Mouse (Mus musculus): ENCODE measurements at regions not wholly inside any gene's neighbourhood (a gene's known extent, or its start where the extent isn't known, plus 50 kb on each side); places are given as distances from the start of the nearest gene placed in this dataset.

GRCm38 (mm10) chr1:144452141-144452540, 115.3 kb downstream of the Rgs21 start:
- no peaks in the 10 kb centered on the region for H3K9me3 ChIP-seq (ENCODE audit: control insufficient read depth, low read length)
- H3K36me3 ChIP-seq (ENCODE audit: control insufficient read depth, insufficient read depth, low read length): no peaks in the 10 kb centered on the region
- no peak overlapping the region for H3K9ac ChIP-seq (ENCODE audit: low read length)
- no peak overlapping the region for H3K27ac ChIP-seq (ENCODE audit: low read depth, low read length)
- no peaks in the 10 kb centered on the region for H3K27me3 ChIP-seq (ENCODE audit: control insufficient read depth, insufficient read depth, low read length)
- no peak overlapping the region for H3K4me3 ChIP-seq (ENCODE audit: low read depth, low read length)
- H3K4me1 ChIP-seq (ENCODE audit: control insufficient read depth, insufficient read depth, low read length): no peaks in the 10 kb centered on the region
- DNase-seq (ENCODE audit: low spot score): no peak
- no peak overlapping the region for H3K4me2 ChIP-seq (ENCODE audit: low read depth)
- no peak for ATAC-seq (ENCODE audit: insufficient read depth, low FRiP score, low TSS enrichment)
- WGBS: 80% methylated on average over 1 of the region's 1 CpGs

- Histone ChIP-seq H3K36me3 (ENCODE audit: control insufficient read depth, insufficient read depth, low read length) (no peaks in the 10 kb centered on the region), H3K27ac (ENCODE audit: low read depth, low read length) (no peak overlapping the region), H3K4me1 (ENCODE audit: control insufficient read depth, insufficient read depth, low read length) (no peaks in the 10 kb centered on the region), H3K9ac (ENCODE audit: low read length) (no peak overlapping the region), H3K4me2 (ENCODE audit: low read depth) (no peak overlapping the region), H3K27me3 (ENCODE audit: control insufficient read depth, insufficient read depth, low read length) (no peaks in the 10 kb centered on the region), H3K9me3 (ENCODE audit: control insufficient read depth, low read length) (no peaks in the 10 kb centered on the region), H3K4me3 (ENCODE audit: low read depth, low read length) (no peak overlapping the region)
- 80% methylated on average over 1 of the region's 1 CpGs for WGBS
- no peak for DNase-seq (ENCODE audit: low spot score)
- ATAC-seq (ENCODE audit: insufficient read depth, low FRiP score, low TSS enrichment): no peak
These were observed 115.7 kb downstream of the Rgs21 start for GRCm38 (mm10) chr1:144451731-144452130.

GRCm38 (mm10) chr1:144436617-144437016, 130.8 kb downstream of the Rgs21 start:
- Histone ChIP-seq H3K9me3 (ENCODE audit: control insufficient read depth, low read length) (no peaks in the 10 kb centered on the region), H3K27ac (ENCODE audit: low read depth, low read length) (no peak overlapping the region), H3K4me1 (ENCODE audit: control insufficient read depth, insufficient read depth, low read length) (no peaks in the 10 kb centered on the region), H3K36me3 (ENCODE audit: control insufficient read depth, insufficient read depth, low read length) (no peaks in the 10 kb centered on the region), H3K9ac (ENCODE audit: low read length) (no peak overlapping the region), H3K4me2 (ENCODE audit: low read depth) (no peak overlapping the region), H3K27me3 (ENCODE audit: control insufficient read depth, insufficient read depth, low read length) (no peaks in the 10 kb centered on the region), H3K4me3 (ENCODE audit: low read depth, low read length) (no peak overlapping the region)
- WGBS: 79% methylated on average over 2 of the region's 2 CpGs
- ATAC-seq (ENCODE audit: insufficient read depth, low FRiP score, low TSS enrichment): no peak
- no peak for DNase-seq (ENCODE audit: low spot score)

GRCm38 (mm10) chr1:144432816-144433215, 134.7 kb downstream of the Rgs21 start:
- no peaks in the 10 kb centered on the region for H3K4me1 ChIP-seq (ENCODE audit: control insufficient read depth, insufficient read depth, low read length)
- H3K27ac ChIP-seq (ENCODE audit: low read depth, low read length): no peak overlapping the region
- no peak overlapping the region for H3K4me3 ChIP-seq (ENCODE audit: low read depth, low read length)
- no peak for DNase-seq (ENCODE audit: low spot score)
- H3K9me3 ChIP-seq (ENCODE audit: control insufficient read depth, low read length): no peaks in the 10 kb centered on the region
- 80% methylated on average over 2 of the region's 2 CpGs for WGBS
- no peaks in the 10 kb centered on the region for H3K36me3 ChIP-seq (ENCODE audit: control insufficient read depth, insufficient read depth, low read length)
- H3K9ac ChIP-seq (ENCODE audit: low read length): no peak overlapping the region
- H3K4me2 ChIP-seq (ENCODE audit: low read depth): no peak overlapping the region
- no peaks in the 10 kb centered on the region for H3K27me3 ChIP-seq (ENCODE audit: control insufficient read depth, insufficient read depth, low read length)
- ATAC-seq (ENCODE audit: insufficient read depth, low FRiP score, low TSS enrichment): no peak

GRCm38 (mm10) chr1:144431535-144432276, 135.8 kb downstream of the Rgs21 start:
- no peak overlapping the region for H3K4me2 ChIP-seq (ENCODE audit: low read depth)
- no peak for DNase-seq (ENCODE audit: low spot score)

GRCm38 (mm10) chr1:144421374-144421773, 146.1 kb downstream of the Rgs21 start:
- no peaks in the 10 kb centered on the region for H3K4me1 ChIP-seq (ENCODE audit: control insufficient read depth, insufficient read depth, low read length)
- WGBS: 86% methylated on average over 2 of the region's 2 CpGs
- no peak for DNase-seq (ENCODE audit: low spot score)
- no peak for ATAC-seq (ENCODE audit: insufficient read depth, low FRiP score, low TSS enrichment)
- H3K27me3 ChIP-seq (ENCODE audit: control insufficient read depth, insufficient read depth, low read length): no peaks in the 10 kb centered on the region
- no peaks in the 10 kb centered on the region for H3K36me3 ChIP-seq (ENCODE audit: control insufficient read depth, insufficient read depth, low read length)
- no peak overlapping the region for H3K27ac ChIP-seq (ENCODE audit: low read depth, low read length)
- no peaks in the 10 kb centered on the region for H3K9me3 ChIP-seq (ENCODE audit: control insufficient read depth, low read length)
- H3K9ac ChIP-seq (ENCODE audit: low read length): no peak overlapping the region
- H3K4me3 ChIP-seq (ENCODE audit: low read depth, low read length): no peak overlapping the region
- H3K4me2 ChIP-seq (ENCODE audit: low read depth): no peak overlapping the region

More at GRCm38 (mm10) chr1:144431535-144432276, 135.8 kb downstream of the Rgs21 start:
- Histone ChIP-seq H3K4me3 (ENCODE audit: low read depth, low read length) (no peak overlapping the region), H3K9ac (ENCODE audit: low read length) (no peak overlapping the region), H3K4me1 (ENCODE audit: control insufficient read depth, insufficient read depth, low read length) (no peaks in the 10 kb centered on the region), H3K36me3 (ENCODE audit: control insufficient read depth, insufficient read depth, low read length) (no peaks in the 10 kb centered on the region), H3K27me3 (ENCODE audit: control insufficient read depth, insufficient read depth, low read length) (no peaks in the 10 kb centered on the region), H3K27ac (ENCODE audit: low read depth, low read length) (no peak overlapping the region), H3K9me3 (ENCODE audit: control insufficient read depth, low read length) (no peaks in the 10 kb centered on the region)
- no peak for ATAC-seq (ENCODE audit: insufficient read depth, low FRiP score, low TSS enrichment)
- WGBS: 89% methylated on average over 5 of the region's 5 CpGs

- Histone ChIP-seq H3K27ac (ENCODE audit: low read depth, low read length) (no peak overlapping the region), H3K36me3 (ENCODE audit: control insufficient read depth, insufficient read depth, low read length) (no peaks in the 10 kb centered on the region), H3K27me3 (ENCODE audit: control insufficient read depth, insufficient read depth, low read length) (no peaks in the 10 kb centered on the region), H3K9ac (ENCODE audit: low read length) (no peak overlapping the region), H3K9me3 (ENCODE audit: control insufficient read depth, low read length) (no peaks in the 10 kb centered on the region), H3K4me3 (ENCODE audit: low read depth, low read length) (no peak overlapping the region), H3K4me2 (ENCODE audit: low read depth) (no peak overlapping the region), H3K4me1 (ENCODE audit: control insufficient read depth, insufficient read depth, low read length) (no peaks in the 10 kb centered on the region)
- peak; percentile 80; the same call in 1 of the 2 replicates for ATAC-seq (ENCODE audit: insufficient read depth, low FRiP score, low TSS enrichment)
- peak; percentile 84 for DNase-seq (ENCODE audit: low spot score)
- WGBS: 44% methylated on average over 15 of the region's 15 CpGs
These were observed 157.6 kb upstream of the Rgs1 start for GRCm38 (mm10) chr1:144406387-144407383.

GRCm38 (mm10) chr1:144405724-144406123, 156.7 kb upstream of the Rgs1 start:
- Histone ChIP-seq H3K9me3 (ENCODE audit: control insufficient read depth, low read length) (no peaks in the 10 kb centered on the region), H3K27me3 (ENCODE audit: control insufficient read depth, insufficient read depth, low read length) (no peaks in the 10 kb centered on the region), H3K4me3 (ENCODE audit: low read depth, low read length) (no peak overlapping the region), H3K9ac (ENCODE audit: low read length) (no peak overlapping the region), H3K36me3 (ENCODE audit: control insufficient read depth, insufficient read depth, low read length) (no peaks in the 10 kb centered on the region), H3K4me1 (ENCODE audit: control insufficient read depth, insufficient read depth, low read length) (no peaks in the 10 kb centered on the region), H3K27ac (ENCODE audit: low read depth, low read length) (no peak overlapping the region), H3K4me2 (ENCODE audit: low read depth) (no peak overlapping the region)
- ATAC-seq (ENCODE audit: insufficient read depth, low FRiP score, low TSS enrichment) (no peak), DNase-seq (ENCODE audit: low spot score) (no peak)

All from neural tube, embryonic 11.5 days (tissue).